Mouse (Mus musculus) limb, embryonic 10.5 days (tissue): ENCODE measurements around the gene Tnfsf13. TPM values are rescaled to one million over a fixed set of nuclear protein-coding genes. Genes with fewer than 3 reads are reported as not detected.
"Not testable (repeated sequence)": the region's sequence is repeated elsewhere in the genome, so short reads cannot be mapped to it uniquely, and the experiment has no call there.

Experiments used
- DNase-seq: peaks from one replicate; pipeline ENCODE4 v3.0.0-alpha.2; 2017; ENCODE audit warnings: low spot score
- H3K27ac ChIP-seq: fragments of 300-500 bp; sonication (generic); 2 replicates; pipeline ENCODE4 v1.5.1; 2016; ENCODE audit warnings: mild to moderate bottlenecking
- H3K27me3 ChIP-seq: fragments of 300-500 bp; sonication (generic); 2 replicates; pipeline ENCODE4 v1.6.1; 2016; ENCODE audit warnings: low read depth, mild to moderate bottlenecking; ENCODE audit not compliant: poor library complexity, severe bottlenecking
- H3K36me3 ChIP-seq: fragments of 300-500 bp; sonication (generic); 2 replicates; pipeline ENCODE4 v1.6.1; 2016; ENCODE audit warnings: mild to moderate bottlenecking, moderate library complexity
- H3K4me1 ChIP-seq: fragments of 300-500 bp; sonication (generic); 2 replicates; pipeline ENCODE4 v1.6.1; 2016
- H3K4me3 ChIP-seq: fragments of 300-500 bp; sonication (generic); 2 replicates; pipeline ENCODE4 v1.5.1; 2016; ENCODE audit warnings: mild to moderate bottlenecking, moderate library complexity
- H3K9me3 ChIP-seq: fragments of 300-500 bp; sonication (generic); replicated peaks from 2 replicates; pipeline ENCODE4 v1.6.1; 2016; ENCODE audit warnings: mild to moderate bottlenecking
- WGBS: fragments of 180-500 bp; shearing (Covaris S2); methylation state at CpG from one replicate; pipeline ENCODE4 v1.1.7; 2016; 5-methylcytosine and 5-hydroxymethylcytosine counted together
- polyA plus RNA-seq: library from polyadenylated mRNA; unstranded; fragments of >200 nt; fragmentation: Nextera tagmentation; extraction: Ambion mirVana; gene quantifications from 2 replicates; pipeline ENCODE4 v1.2.1, GENCODE M21; 2016

The Tnfsf13 gene
- polyA plus RNA-seq, 1 experiment from 2014 or later = 0.45 TPM

GRCm38 (mm10) chr11:69712954-69713672, 27.5 kb upstream of the Tnfsf13 start:
- peak overlapping the region; percentile 21; the same call in 1 of the 2 replicates for H3K27ac ChIP-seq
- 83% methylated on average over 20 of the region's 20 CpGs for WGBS
- H3K36me3 ChIP-seq = no peaks in the 10 kb centered on the region
- no peak for DNase-seq
- H3K4me1 ChIP-seq = peaks cover 51% of the 10 kb centered on the region
- no peak overlapping the region for H3K4me3 ChIP-seq
- H3K9me3 ChIP-seq = no peaks in the 10 kb centered on the region
- no peaks in the 10 kb centered on the region for H3K27me3 ChIP-seq

- no peak overlapping the region for H3K4me3 ChIP-seq
- H3K4me1 ChIP-seq = peaks cover 46% of the 10 kb centered on the region
- H3K27me3 ChIP-seq = no peaks in the 10 kb centered on the region
- 74% methylated on average over 2 of the region's 2 CpGs for WGBS
- H3K9me3 ChIP-seq = no peaks in the 10 kb centered on the region
- no peaks in the 10 kb centered on the region for H3K36me3 ChIP-seq
- no peak overlapping the region for H3K27ac ChIP-seq
- DNase-seq = no peak
These were observed 25.5 kb upstream of the Tnfsf13 start for GRCm38 (mm10) chr11:69711082-69711481.

GRCm38 (mm10) chr11:69710470-69710869, 24.9 kb upstream of the Tnfsf13 start:
- H3K27ac ChIP-seq = no peak overlapping the region
- no peak overlapping the region for H3K4me3 ChIP-seq
- DNase-seq = no peak
- no peaks in the 10 kb centered on the region for H3K36me3 ChIP-seq
- WGBS = 78% methylated on average over 3 of the region's 3 CpGs
- H3K9me3 ChIP-seq = no peaks in the 10 kb centered on the region
- H3K27me3 ChIP-seq = no peaks in the 10 kb centered on the region
- H3K4me1 ChIP-seq = peaks cover 40% of the 10 kb centered on the region

GRCm38 (mm10) chr11:69709554-69710446, 24.2 kb upstream of the Tnfsf13 start:
- peaks cover 35% of the 10 kb centered on the region for H3K4me1 ChIP-seq
- H3K36me3 ChIP-seq = no peaks in the 10 kb centered on the region
- DNase-seq = no peak
- no peaks in the 10 kb centered on the region for H3K27me3 ChIP-seq
- 55% methylated on average over 11 of the region's 11 CpGs for WGBS
- no peak overlapping the region for H3K4me3 ChIP-seq
- H3K27ac ChIP-seq = peak overlapping the region; percentile 53
- H3K9me3 ChIP-seq = no peaks in the 10 kb centered on the region

GRCm38 (mm10) chr11:69708614-69709265, 23.2 kb upstream of the Tnfsf13 start:
- no peaks in the 10 kb centered on the region for H3K36me3 ChIP-seq
- peaks cover 30% of the 10 kb centered on the region for H3K4me1 ChIP-seq
- H3K4me3 ChIP-seq = no peak overlapping the region
- 0 out of 2 replicates have a peak overlapping the region, but pooled peaks have one; percentile 53 for H3K27ac ChIP-seq
- no peaks in the 10 kb centered on the region for H3K9me3 ChIP-seq
- no peaks in the 10 kb centered on the region for H3K27me3 ChIP-seq
- 71% methylated on average over 3 of the region's 3 CpGs for WGBS
- DNase-seq = no peak

- Histone ChIP-seq H3K36me3 (no peaks in the 10 kb centered on the region), H3K4me1 (peaks cover 22% of the 10 kb centered on the region), H3K27ac (no peak overlapping the region), H3K27me3 (no peaks in the 10 kb centered on the region), H3K4me3 (no peak overlapping the region), H3K9me3 (no peaks in the 10 kb centered on the region)
- 92% methylated on average over 4 of the region's 4 CpGs for WGBS
- no peak for DNase-seq
These were observed 22.3 kb upstream of the Tnfsf13 start for GRCm38 (mm10) chr11:69707873-69708381.

GRCm38 (mm10) chr11:69707480-69707847, 21.9 kb upstream of the Tnfsf13 start:
- Histone ChIP-seq H3K36me3 (no peaks in the 10 kb centered on the region), H3K27me3 (no peaks in the 10 kb centered on the region), H3K4me1 (peaks cover 22% of the 10 kb centered on the region), H3K4me3 (no peak overlapping the region), H3K27ac (no peak overlapping the region), H3K9me3 (no peaks in the 10 kb centered on the region)
- DNase-seq = no peak
- WGBS = 88% methylated on average over 4 of the region's 4 CpGs

GRCm38 (mm10) chr11:69706775-69707479, 21.3 kb upstream of the Tnfsf13 start:
- Histone ChIP-seq H3K4me1 (peaks cover 22% of the 10 kb centered on the region), H3K27ac (no peak overlapping the region), H3K27me3 (no peaks in the 10 kb centered on the region), H3K4me3 (no peak overlapping the region), H3K36me3 (no peaks in the 10 kb centered on the region), H3K9me3 (no peaks in the 10 kb centered on the region)
- 48% methylated on average over 6 of the region's 6 CpGs for WGBS
- no peak for DNase-seq

- no peak for DNase-seq
- Histone ChIP-seq H3K4me3 (no peak overlapping the region), H3K27ac (no peak overlapping the region), H3K27me3 (no peaks in the 10 kb centered on the region), H3K9me3 (no peaks in the 10 kb centered on the region), H3K4me1 (peaks cover 18% of the 10 kb centered on the region), H3K36me3 (no peaks in the 10 kb centered on the region)
- 47% methylated on average over 2 of the region's 2 CpGs for WGBS
These were observed 19.0 kb upstream of the Tnfsf13 start for GRCm38 (mm10) chr11:69704613-69705010.

GRCm38 (mm10) chr11:69703814-69704612, 18.4 kb upstream of the Tnfsf13 start:
- DNase-seq = no peak
- no peak overlapping the region for H3K27ac ChIP-seq
- WGBS = 76% methylated on average over 8 of the region's 8 CpGs
- no peak overlapping the region for H3K4me3 ChIP-seq
- H3K4me1 ChIP-seq = peaks cover 12% of the 10 kb centered on the region
- no peaks in the 10 kb centered on the region for H3K27me3 ChIP-seq
- no peaks in the 10 kb centered on the region for H3K36me3 ChIP-seq
- no peaks in the 10 kb centered on the region for H3K9me3 ChIP-seq

- not testable (repeated sequence) for H3K4me1 ChIP-seq, DNase-seq, H3K27ac ChIP-seq, H3K27me3 ChIP-seq, H3K36me3 ChIP-seq, H3K4me3 ChIP-seq, H3K9me3 ChIP-seq
- WGBS = 76% methylated on average over 3 of the region's 3 CpGs
These were observed 17.8 kb upstream of the Tnfsf13 start for GRCm38 (mm10) chr11:69703381-69703780.

GRCm38 (mm10) chr11:69702886-69703285, 17.3 kb upstream of the Tnfsf13 start:
- H3K27me3 ChIP-seq, DNase-seq, H3K9me3 ChIP-seq, H3K4me1 ChIP-seq, H3K4me3 ChIP-seq, H3K36me3 ChIP-seq, H3K27ac ChIP-seq: not testable (repeated sequence)
- 92% methylated on average over 10 of the region's 10 CpGs for WGBS
